Mouse (Mus musculus): ENCODE measurements around the gene Aph1c.
A peak's percentile ranks its signal among the peaks of the same experiment; 100 is the strongest.

GRCm38 (mm10) chr9:66862202-66862601, 27.7 kb upstream of the Aph1c start:
- TF ChIP-seq POLR2A (IDR thresholded peaks at IDR 0.05; ENCODE audit: insufficient read length, low read depth) (no peak), REST (IDR thresholded peaks at IDR 0.05; ENCODE audit: insufficient read depth, insufficient read length) (no peak), TCF12 (IDR thresholded peaks at IDR 0.05; ENCODE audit: insufficient read depth, poor library complexity, severe bottlenecking) (no peak), MYOD1 (IDR thresholded peaks at IDR 0.05; ENCODE audit: control insufficient read depth in 1 of 3, insufficient read length in 2 of 3, low read depth in 2 of 3) (peak in 2 of 3 experiments; percentile 78 to 83), MYOG (IDR thresholded peaks at IDR 0.05; ENCODE audit: control insufficient read depth in 1 of 3, insufficient read depth in 1 of 3, insufficient read length in 2 of 3, low read depth in 2 of 3) (no peak), E2F4 (IDR thresholded peaks at IDR 0.05; ENCODE audit: insufficient read depth) (no peak), MAX (IDR thresholded peaks at IDR 0.05; ENCODE audit: low read depth) (no peak)
